Mouse (Mus musculus): ENCODE results near the gene Cidec.

Gene Cidec

DNA sequence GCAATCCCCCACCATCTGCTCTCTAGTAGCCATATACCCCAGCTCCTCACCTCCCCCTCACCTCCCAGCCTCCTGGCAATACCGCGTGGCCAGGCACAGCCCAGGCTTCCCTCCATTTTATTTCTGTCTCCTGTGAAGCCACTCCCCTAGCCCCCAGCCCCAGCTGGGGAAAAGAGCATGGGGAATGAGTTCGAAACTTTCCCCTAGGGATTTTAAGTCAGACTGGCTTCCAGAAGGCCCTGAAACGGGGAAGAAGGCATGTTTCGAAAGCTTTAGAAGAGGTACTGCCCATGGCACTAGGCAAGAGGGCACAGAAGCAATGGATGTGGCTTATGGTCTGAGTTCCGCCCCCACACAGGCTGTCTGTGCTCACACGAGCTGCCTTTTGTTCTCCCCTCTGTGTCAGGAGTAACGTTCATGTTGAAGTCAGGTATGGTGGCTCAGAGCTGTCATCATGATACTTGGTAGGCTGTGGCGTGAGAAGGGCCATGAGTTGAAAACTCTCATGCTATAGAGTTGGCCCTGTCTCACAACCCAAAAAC lies at the start of gene Cidec:
Gene Cidec, minus strand, starts transcription at position 97 of the 542 bp plus-strand sequence.
- DNase-seq (ENCODE audit: low spot score), result no peak

GRCm38 (mm10) chr6:113483729-113484128 lies 48.2 kb upstream of the Cidec start:
- DNase-seq (ENCODE audit: low spot score), result peak; percentile 42

GRCm38 (mm10) chr6:113483100-113483615 lies 47.6 kb upstream of the Cidec start, which contains the start of gene Creld1:
TSS of gene Creld1 (plus strand) at chr6:113483297.
- DNase-seq (ENCODE audit: low spot score), result peak; percentile 96

DNA sequence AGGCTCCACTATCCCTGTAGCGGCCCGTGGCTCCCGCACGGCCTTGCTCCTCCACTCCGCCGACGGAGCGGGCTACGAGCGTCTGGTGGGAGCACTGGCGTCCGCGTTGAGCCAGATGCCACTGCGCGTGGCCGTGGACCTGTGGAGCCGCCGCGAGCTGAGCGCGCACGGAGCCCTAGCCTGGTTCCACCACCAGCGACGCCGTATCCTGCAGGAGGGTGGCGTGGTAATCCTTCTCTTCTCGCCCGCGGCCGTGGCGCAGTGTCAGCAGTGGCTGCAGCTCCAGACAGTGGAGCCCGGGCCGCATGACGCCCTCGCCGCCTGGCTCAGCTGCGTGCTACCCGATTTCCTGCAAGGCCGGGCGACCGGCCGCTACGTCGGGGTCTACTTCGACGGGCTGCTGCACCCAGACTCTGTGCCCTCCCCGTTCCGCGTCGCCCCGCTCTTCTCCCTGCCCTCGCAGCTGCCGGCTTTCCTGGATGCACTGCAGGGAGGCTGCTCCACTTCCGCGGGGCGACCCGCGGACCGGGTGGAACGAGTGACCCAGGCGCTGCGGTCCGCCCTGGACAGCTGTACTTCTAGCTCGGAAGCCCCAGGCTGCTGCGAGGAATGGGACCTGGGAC lies 47.0 kb upstream of the Cidec start:
- DNase-seq (ENCODE audit: low spot score), result peak; percentile 43

DNA sequence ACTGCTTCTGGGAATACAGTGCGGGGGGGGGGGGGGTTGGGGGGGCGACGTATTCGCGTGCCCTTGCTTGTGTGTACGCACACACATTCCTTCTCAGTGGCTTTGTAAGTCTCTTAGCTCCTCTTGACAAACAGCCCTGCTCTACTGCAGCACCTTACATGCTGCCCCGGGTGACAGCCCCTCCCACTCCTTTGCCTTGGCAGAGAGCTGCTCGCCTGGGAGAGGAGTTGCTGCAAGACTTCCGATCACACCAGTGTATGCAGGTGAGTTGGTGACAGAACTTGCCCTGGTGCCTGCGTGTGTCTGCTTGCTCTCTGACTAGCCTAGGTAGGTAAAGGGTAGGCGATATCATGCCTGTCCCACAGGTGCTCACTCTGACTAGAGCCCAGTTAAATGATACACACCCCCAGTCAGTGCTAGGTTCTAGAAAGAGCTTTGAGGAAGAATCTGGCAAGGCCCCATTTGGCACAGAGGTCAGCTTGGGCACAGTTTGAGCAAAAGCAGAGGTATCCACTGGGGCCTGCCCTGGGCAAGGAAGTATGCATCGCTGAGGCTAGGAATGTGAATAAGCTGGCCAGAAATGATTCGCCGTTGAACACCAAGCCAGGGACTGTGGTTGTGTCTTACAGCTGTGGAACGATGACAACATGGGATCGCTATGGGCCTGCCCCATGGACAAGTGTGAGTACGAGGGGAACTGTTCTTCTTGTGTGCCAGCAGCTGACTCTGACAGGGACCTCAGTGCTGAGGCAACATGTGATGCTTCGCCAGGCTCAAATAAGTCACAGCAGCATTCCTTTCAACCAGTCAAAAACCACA lies 45.2 kb upstream of the Cidec start:
- DNase-seq (ENCODE audit: low spot score), result no peak

GRCm38 (mm10) chr6:113478906-113479305 lies 43.3 kb upstream of the Cidec start:
- DNase-seq (ENCODE audit: low spot score), result no peak

GRCm38 (mm10) chr6:113477353-113477752 lies 41.8 kb upstream of the Cidec start:
- DNase-seq (ENCODE audit: low spot score), result no peak

- DNase-seq (ENCODE audit: low spot score), result no peak
Observed at GRCm38 (mm10) chr6:113473715-113474114, 38.2 kb upstream of the Cidec start.

DNA sequence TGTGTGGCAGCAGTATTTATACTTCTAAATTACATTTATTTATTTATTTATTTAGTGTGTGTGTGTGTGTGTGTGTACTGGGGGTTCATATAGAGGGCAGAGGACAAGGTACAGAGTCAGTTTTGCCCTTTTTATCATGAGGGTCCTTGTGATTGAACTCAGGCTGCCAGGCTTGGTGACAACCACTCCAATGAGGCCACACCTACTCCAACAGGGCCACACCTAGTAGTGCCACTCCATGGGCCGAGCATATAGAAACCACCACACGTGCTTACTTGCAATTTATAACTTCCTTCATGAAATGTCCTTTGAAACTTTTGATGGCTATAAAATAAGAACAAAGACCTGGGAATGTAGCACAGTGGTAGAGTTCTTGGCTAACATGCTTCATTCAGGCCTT lies 37.7 kb upstream of the Cidec start:
- DNase-seq (ENCODE audit: low spot score), result no peak

DNA sequence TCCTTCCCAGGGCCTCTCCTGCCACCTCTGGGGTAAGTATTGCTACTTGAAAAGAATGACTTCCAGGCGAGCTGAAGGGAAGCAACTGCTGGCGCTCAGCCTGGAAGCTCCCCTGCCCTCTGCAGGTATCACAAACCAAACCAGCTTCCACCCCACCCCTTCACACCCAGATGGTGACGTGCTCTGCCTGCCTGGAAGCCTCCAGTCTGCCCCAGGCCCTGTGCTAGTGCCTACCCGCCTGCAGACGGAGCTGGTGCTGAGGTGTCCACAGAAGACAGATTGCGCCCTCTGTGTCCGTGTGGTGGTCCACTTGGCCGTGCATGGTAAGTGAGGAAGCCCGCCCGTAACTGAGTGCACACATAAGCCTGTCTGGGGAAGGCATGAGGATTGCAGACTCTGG lies 36.5 kb upstream of the Cidec start:
- no peak for DNase-seq (ENCODE audit: low spot score)

GRCm38 (mm10) chr6:113471297-113471936 lies 35.9 kb upstream of the Cidec start, which contains the start of gene Il17rc:
TSS of gene Il17rc (plus strand) at chr6:113471427.
- DNase-seq (ENCODE audit: low spot score), result no peak

GRCm38 (mm10) chr6:113469432-113469831 lies 33.9 kb upstream of the Cidec start:
- DNase-seq (ENCODE audit: low spot score), result peak; percentile 91

DNA sequence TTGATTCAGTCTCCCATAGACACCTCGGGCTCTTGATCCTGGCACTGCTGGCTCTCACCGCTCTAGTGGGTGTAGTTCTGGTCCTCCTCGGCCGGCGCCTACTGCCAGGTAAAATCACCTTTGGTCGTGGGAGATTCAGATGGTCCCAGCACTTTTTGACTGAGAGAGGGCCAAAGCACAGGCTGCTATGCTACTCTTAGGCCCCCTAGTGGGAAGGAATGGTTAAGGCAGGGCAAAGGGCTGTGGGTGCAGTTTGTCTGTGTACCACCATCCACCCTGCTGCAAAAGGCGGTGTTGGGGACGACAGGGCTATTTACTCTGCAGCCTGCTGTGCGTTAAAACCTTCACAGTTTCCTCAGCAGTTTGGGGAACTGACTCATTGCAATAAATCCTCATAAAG lies 33.5 kb upstream of the Cidec start:
- DNase-seq (ENCODE audit: low spot score), result peak; percentile 87

DNA sequence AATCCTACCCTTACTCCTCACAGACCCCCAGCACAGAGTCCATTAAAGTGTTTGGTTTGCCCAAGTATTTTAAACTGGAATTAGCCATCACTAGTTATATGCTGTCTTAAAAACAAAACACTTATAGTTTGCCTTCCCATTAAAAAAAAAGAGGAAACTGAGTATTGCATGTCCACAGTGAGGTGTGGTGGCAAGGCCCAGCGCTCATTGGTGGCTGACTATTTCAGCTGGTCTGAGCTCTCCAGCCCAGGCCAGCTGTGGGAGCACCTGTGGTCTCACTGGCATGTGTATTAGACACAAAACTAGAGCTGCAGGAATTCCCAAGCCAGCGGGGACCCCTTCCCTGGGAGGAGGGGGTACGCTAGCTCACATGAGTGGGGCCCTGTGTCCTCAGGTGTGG lies 33.0 kb upstream of the Cidec start:
- no peak for DNase-seq (ENCODE audit: low spot score)

DNA sequence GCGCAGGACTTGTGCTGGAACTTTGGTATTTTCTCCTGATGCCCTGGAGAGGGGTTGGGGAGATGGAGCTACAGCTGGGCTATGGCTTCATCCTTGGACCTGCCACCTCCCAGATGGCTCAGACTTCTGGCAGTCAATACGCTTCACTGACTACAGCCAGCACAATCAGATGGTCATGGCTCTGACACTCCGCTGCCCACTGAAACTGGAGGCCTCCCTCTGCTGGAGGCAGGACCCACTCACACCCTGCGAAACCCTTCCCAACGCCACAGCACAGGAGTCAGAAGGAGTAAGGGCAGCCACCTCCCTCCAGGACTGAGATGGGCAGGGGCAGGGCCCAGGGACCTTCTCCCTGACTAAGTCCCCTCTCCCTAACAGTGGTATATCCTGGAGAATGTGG lies 30.0 kb upstream of the Cidec start:
- DNase-seq (ENCODE audit: low spot score), result peak; percentile 35

- DNase-seq (ENCODE audit: low spot score), result no peak
Observed at GRCm38 (mm10) chr6:113464040-113464439, 28.5 kb upstream of the Cidec start.

- peak; percentile 29 for DNase-seq (ENCODE audit: low spot score)
Observed at GRCm38 (mm10) chr6:113458635-113459034, 23.1 kb upstream of the Cidec start.

GRCm38 (mm10) chr6:113457952-113458534 lies 22.5 kb upstream of the Cidec start, which contains the start of gene Il17re:
TSS of gene Il17re (plus strand) at chr6:113458484.
- DNase-seq (ENCODE audit: low spot score), result no peak

DNA sequence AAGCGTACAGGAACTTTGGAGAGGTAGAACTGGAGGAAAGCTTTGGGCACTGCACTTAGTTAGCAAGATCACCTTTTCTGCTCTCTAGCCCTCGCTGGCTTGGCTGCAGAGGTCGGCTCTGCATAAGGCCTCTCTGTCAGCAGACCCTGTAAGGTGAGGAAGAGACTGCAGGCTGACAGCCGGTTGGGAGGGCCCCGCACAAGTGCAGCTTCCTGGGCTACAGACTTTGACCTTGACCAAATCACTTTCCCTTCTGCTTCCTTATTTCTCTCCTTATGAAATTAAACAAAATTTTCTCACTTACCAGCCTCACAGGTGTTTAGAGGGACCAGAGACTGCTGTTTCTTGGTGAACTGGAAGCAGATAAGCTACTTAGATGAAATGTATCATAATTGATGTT lies 19.4 kb upstream of the Cidec start:
- no peak for DNase-seq (ENCODE audit: low spot score)

DNA sequence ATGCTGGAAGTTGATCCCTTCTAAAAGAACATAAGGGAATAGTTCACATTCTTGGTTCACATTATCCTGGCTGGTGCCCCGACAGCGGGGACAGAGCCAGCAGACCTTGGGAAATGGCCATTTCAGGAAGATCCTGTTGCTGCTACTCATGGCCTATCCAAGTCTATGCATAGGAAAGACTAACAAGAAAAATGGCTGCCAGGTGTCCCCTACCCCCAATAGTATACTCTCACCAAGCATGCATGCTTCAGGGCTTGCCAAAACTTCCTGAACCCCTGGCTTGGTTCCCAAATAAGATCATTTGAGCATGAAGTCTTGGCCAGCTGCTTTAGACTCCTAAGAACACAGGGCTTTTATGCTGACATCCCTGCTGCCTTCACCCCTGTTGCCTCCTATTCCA lies 16.3 kb upstream of the Cidec start:
- DNase-seq (ENCODE audit: low spot score), result no peak

DNA sequence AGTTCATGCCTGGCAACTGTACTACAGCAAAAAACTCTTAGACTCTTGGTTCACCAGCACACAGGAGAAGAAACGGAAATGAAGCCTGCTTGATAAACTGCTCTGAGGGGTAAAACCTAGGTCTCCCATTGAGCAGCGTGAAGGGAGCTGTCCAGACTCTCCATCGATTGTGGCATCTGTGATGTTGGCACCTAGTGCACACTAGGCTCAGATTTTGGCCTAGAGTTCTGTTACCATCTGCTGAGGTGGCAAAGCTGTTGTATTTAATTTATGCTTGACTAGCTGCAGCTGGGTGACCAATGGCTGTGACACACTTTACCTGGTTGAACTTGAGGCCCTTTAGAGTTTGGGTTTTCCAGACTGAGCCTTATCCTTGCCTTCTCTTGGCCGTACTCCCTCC lies 12.1 kb upstream of the Cidec start:
- no peak for DNase-seq (ENCODE audit: low spot score)

All from embryo, embryonic 10 days (tissue).